Mouse (Mus musculus) G1E (cell line): Measurements from ENCODE around the gene Srpr. TPM values are rescaled to one million over a fixed set of nuclear protein-coding genes. Genes with fewer than 3 reads are reported as not detected.
A peak's percentile ranks its signal among the peaks of the same experiment; 100 is the strongest.

Experiments
- ATAC-seq: 2 replicates; pipeline ENCODE4 v1.8.0; 2016; ENCODE audit warnings: mild to moderate bottlenecking; ENCODE audit not compliant: insufficient number of reproducible peaks, poor library complexity, low FRiP score, severe bottlenecking; ENCODE audit errors: extremely low read depth
- DNase-seq: peaks from one replicate; pipeline ENCODE4 v3.0.0; 2012; ENCODE audit warnings: low spot score
- H3K27me3 ChIP-seq: 2 replicates; pipeline ENCODE4 v1.6.1; 2012; ENCODE audit warnings: mild to moderate bottlenecking, low read length, inconsistent platforms; ENCODE audit not compliant: insufficient read depth
- H3K36me3 ChIP-seq: replicated peaks from 2 replicates; pipeline ENCODE3; 2012; ENCODE audit warnings: mild to moderate bottlenecking, inconsistent platforms
- H3K4me1 ChIP-seq: 2 replicates; pipeline ENCODE4 v1.6.1; 2012; ENCODE audit warnings: low read depth, low read length, inconsistent platforms, mixed read lengths; ENCODE audit not compliant: insufficient read depth
- H3K4me3 ChIP-seq: 2 replicates; pipeline ENCODE4 v1.5.1; 2012; ENCODE audit warnings: low read depth, mild to moderate bottlenecking, inconsistent platforms, low read length, moderate library complexity, mixed read lengths
- H3K9me3 ChIP-seq: replicated peaks from 2 replicates; pipeline ENCODE4 v1.6.1; 2012; ENCODE audit warnings: inconsistent platforms
- CTCF ChIP-seq: IDR thresholded peaks from 2 replicates; pipeline ENCODE4 v1.5.1; 2012; ENCODE audit warnings: low read depth, low read length, inconsistent platforms, mixed read lengths
- GATA1 ChIP-seq: IDR thresholded peaks from 2 replicates; pipeline ENCODE4 v1.6.1; 2012; ENCODE audit warnings: borderline replicate concordance, low read length, inconsistent platforms, mixed read lengths
- GATA2 ChIP-seq: IDR thresholded peaks from 2 replicates; pipeline ENCODE4 v1.6.1; 2012; ENCODE audit warnings: low read depth, low read length, inconsistent platforms, borderline replicate concordance
- POLR2AphosphoS5 ChIP-seq: IDR thresholded peaks from 2 replicates; pipeline ENCODE4 v1.6.1; 2012; ENCODE audit warnings: low read depth, low read length, inconsistent platforms; ENCODE audit not compliant: insufficient replicate concordance
- TAL1 ChIP-seq: conservative IDR thresholded peaks from 2 replicates; pipeline ENCODE4 v1.6.1; 2012; ENCODE audit warnings: low read depth, low read length, inconsistent platforms, mixed read lengths
- polyA plus RNA-seq: library from polyadenylated mRNA; stranded (reverse); fragments of >175 nt; gene quantifications from 2 replicates; pipeline ENCODE4 v1.2.3, GENCODE M21; 2012
- total RNA-seq, 2 experiments: library from RNA; stranded (forward) in 1 of 2; stranded (reverse) in 1 of 2; fragments of 200-1000 nt in 1 of 2; fragments of >200 nt in 1 of 2; fragmentation: Nextera tagmentation in 1 of 2; gene quantifications; 2 replicates each; pipeline ENCODE4 v1.2.3; 2014 to 2017

The Srpr gene
- total and polyA plus RNA-seq, 3 experiments: 7.0 to 62.1 (median 42.1) TPM

- DNase-seq (no peak), ATAC-seq (0 out of 2 replicates have a peak, but pooled peaks have one; percentile 9)
- Histone ChIP-seq H3K36me3 (peaks cover 20% of the 10 kb centered on the region), H3K9me3 (no peaks in the 10 kb centered on the region), H3K4me1 (peaks cover 48% of the 10 kb centered on the region), H3K27me3 (no peaks in the 10 kb centered on the region), H3K4me3 (peak overlapping the region; percentile 78)
- no peak for TF ChIP-seq TAL1
- no peak for TF ChIP-seq POLR2AphosphoS5
- TF ChIP-seq GATA1: no peak
- TF ChIP-seq CTCF: no peak
- no peak for TF ChIP-seq GATA2
These were observed 817 bp upstream of the Srpr start for GRCm38 (mm10) chr9:35198945-35199771.

- TF ChIP-seq TAL1: 0 out of 2 replicates have a peak, but pooled peaks have one; percentile 9
- TF ChIP-seq GATA2: no peak
- H3K36me3 ChIP-seq: peaks cover 33% of the 10 kb centered on the region
- no peaks in the 10 kb centered on the region for H3K9me3 ChIP-seq
- DNase-seq (peak; percentile 9), ATAC-seq (peak; percentile 46; the same call in 1 of the 2 replicates)
- H3K27me3 ChIP-seq: no peaks in the 10 kb centered on the region
- peaks cover 48% of the 10 kb centered on the region for H3K4me1 ChIP-seq
- H3K4me3 ChIP-seq: peak overlapping the region; percentile 78
These were observed 620 bp downstream of the Srpr start for GRCm38 (mm10) chr9:35200529-35201060.

GRCm38 (mm10) chr9:35203536-35203935, 3.6 kb downstream of the Srpr start:
- Histone ChIP-seq H3K27me3 (no peaks in the 10 kb centered on the region), H3K36me3 (peaks cover 55% of the 10 kb centered on the region), H3K4me3 (no peak overlapping the region), H3K4me1 (peaks cover 49% of the 10 kb centered on the region), H3K9me3 (no peaks in the 10 kb centered on the region)
- TF ChIP-seq POLR2AphosphoS5: no peak
- ATAC-seq: no peak
- no peak for DNase-seq

GRCm38 (mm10) chr9:35204421-35204820, 4.4 kb downstream of the Srpr start:
- peaks cover 64% of the 10 kb centered on the region for H3K36me3 ChIP-seq
- TF ChIP-seq GATA2 (no peak), TAL1 (no peak), POLR2AphosphoS5 (no peak), GATA1 (no peak), CTCF (no peak)
- no peak for DNase-seq

GRCm38 (mm10) chr9:35210542-35211474, 10.8 kb downstream of the Srpr start, which contains the start of gene Foxred1:
TSS of gene Foxred1 (minus strand) at chr9:35211055.
- H3K4me3 ChIP-seq: peak within 1 kb of the TSS; percentile 99
- H3K4me1 ChIP-seq: peaks cover 45% of the 10 kb centered on the region
- DNase-seq (peak; percentile 99), ATAC-seq (peak; percentile 98)
- H3K9me3 ChIP-seq: no peaks in the 10 kb centered on the region
- TF ChIP-seq CTCF (no peak), POLR2AphosphoS5 (peak; percentile 73; the same call in 1 of the 2 replicates)
- H3K27me3 ChIP-seq: no peaks in the 10 kb centered on the region
- peaks cover 79% of the 10 kb centered on the region for H3K36me3 ChIP-seq

More at GRCm38 (mm10) chr9:35204421-35204820, 4.4 kb downstream of the Srpr start:
- H3K9me3 ChIP-seq: no peaks in the 10 kb centered on the region
- no peak for ATAC-seq
- H3K4me1 ChIP-seq: peaks cover 48% of the 10 kb centered on the region
- no peaks in the 10 kb centered on the region for H3K27me3 ChIP-seq
- no peak overlapping the region for H3K4me3 ChIP-seq
